Mouse (Mus musculus) retina, postnatal 1 day (tissue): ENCODE data around the gene Slc12a8.

ENCODE experiments used
- DNase-seq: peaks from one replicate; pipeline ENCODE4 v3.0.0-alpha.2; 2012

The Slc12a8 gene

GRCm38 (mm10) chr16:33584455-33585082, 67.4 kb downstream of the Slc12a8 start:
- DNase-seq: peak; percentile 75

- DNase-seq: no peak
Observed at GRCm38 (mm10) chr16:33585083-33585460, 67.9 kb downstream of the Slc12a8 start.

- DNase-seq: no peak
Observed at GRCm38 (mm10) chr16:33587283-33588127, 70.4 kb downstream of the Slc12a8 start.

DNA sequence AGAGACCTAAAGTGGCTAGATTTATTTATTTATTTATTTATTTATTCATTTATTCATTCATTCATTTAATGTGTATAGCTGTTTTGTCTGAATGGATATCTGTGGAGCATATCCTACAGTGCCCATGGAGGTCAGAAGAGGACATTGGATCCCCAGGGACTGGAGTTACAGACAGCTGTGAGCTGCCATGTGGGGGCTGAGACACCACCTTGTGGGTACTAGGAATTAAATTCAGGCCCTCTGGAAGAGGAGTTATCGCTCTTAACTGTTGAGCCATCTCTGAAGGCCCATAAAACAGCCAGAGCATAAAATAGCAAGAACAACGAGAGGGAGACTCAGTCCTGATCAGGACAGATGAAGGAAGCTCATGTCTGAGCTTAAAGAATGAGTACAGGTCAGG, 71.7 kb downstream of the Slc12a8 start:
- DNase-seq: no peak

GRCm38 (mm10) chr16:33590438-33590837, 73.3 kb downstream of the Slc12a8 start:
- no peak for DNase-seq

- no peak for DNase-seq
Observed at GRCm38 (mm10) chr16:33591390-33592067, 74.4 kb downstream of the Slc12a8 start.

DNA sequence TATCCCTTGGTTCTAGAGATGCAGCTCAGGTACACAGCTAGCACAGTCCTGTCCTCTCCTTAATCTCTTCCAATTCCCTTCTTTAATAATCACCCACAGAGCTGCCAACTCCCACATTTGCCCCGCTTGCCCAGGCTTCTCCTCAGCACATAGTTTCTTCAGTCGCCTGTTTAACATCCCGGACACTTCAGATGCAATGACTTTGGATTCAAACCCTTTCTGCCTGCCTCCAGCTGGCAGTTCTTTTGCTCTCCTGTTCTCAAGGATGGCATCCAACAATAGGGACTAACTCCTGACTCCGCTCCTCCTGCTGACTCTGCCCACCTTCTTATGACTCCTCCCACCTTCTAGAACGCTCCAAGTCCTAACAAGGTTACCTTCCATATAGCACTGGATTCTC, 75.2 kb downstream of the Slc12a8 start:
- no peak for DNase-seq

- DNase-seq: no peak
Observed at GRCm38 (mm10) chr16:33593467-33593866, 76.3 kb downstream of the Slc12a8 start.

- DNase-seq: peak; percentile 90
Observed at GRCm38 (mm10) chr16:33594037-33594771, 77.1 kb downstream of the Slc12a8 start.

DNA sequence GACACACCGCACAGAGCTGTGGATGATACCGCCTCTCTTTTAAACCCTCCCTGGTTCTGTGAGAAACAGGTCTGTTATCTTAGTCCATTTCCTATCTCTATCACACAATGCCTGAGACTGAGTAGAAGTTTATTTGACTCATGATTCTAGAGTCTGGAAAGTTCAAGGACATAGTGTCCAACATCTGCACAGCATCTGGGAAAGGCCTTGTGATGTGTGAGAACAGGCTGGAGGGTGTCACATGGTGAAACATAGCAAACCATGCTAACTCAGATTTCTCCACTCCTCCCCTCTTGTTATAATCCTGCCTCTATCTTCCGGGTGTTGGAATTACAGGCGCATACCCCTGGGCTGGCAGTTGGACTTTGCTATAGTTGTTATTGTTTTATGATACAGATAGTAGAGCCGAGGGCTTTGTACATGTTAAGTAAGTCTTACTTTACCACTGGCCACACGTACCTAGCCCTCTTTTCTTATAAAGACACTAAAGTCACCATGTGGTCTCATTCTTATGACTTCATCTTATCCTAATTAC, 78.2 kb downstream of the Slc12a8 start:
- no peak for DNase-seq

GRCm38 (mm10) chr16:33596213-33596612, 79.1 kb downstream of the Slc12a8 start:
- no peak for DNase-seq

DNA sequence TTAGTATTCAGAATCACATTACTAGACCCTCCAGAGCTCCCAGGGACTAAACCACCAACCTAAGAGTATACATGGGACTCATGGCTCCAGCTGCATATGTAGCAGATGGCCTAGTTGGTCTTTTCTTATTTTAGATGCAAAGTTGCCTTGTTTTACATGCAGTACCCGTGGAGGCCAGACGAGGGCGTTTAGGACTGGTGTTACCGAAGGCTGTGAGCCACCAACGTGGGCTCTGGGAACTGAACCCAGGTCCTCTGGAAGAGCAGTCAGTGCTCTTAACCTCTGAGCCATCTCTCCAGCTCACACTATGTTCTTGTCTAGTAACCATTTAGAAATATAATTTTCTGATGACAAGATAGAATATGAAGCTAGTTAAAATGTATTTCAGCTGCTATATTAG, 83.1 kb downstream of the Slc12a8 start:
- DNase-seq: peak; percentile 42

- no peak for DNase-seq
Observed at GRCm38 (mm10) chr16:33601299-33601698, 84.2 kb downstream of the Slc12a8 start.

DNA sequence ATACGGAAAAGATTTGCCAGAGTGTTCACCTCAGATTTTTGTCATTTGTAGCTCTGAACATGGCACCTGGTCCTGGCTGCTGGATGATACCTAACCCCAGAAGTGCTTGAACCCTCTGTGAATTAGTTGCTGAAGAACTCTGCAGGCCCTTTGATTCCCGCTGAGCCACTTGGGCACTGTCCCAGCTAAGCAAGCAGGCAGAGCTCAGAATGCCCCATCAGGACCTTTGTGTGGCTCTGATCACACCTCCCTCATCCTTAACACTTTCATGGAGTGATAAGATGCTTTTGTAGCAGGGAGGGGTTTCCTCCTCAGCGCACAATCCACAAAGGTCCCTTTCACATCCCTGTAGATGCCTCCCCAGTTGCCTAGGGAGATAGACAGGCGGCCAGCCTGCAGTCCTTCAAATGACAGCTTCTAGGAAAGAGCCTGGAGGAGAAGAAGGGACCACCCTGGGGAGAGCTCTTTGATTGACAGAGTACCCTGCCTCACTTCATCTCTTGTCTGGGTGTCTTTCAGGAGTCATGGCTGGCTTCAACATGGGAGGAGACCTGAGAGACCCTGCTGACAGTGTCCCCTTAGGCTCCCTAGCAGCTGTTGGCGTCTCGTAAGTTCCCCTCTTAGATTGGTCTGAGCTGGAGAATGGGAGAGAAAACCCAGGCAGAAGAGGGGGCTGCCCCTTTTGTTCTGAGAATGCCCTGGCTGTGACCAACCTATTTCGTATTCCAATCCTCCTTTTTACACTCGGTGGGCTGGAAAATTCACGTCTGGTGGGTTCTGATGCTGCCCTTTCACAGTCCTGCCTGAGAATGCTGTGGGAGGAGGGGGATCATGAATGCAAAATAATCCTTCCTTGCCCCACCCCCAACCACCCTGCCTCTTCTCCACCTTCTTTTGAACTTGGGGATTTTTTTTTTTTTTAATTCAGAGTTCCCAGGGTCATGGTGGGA, 88.8 kb downstream of the Slc12a8 start:
- DNase-seq: peak; percentile 76

GRCm38 (mm10) chr16:33606691-33607532, 89.8 kb downstream of the Slc12a8 start:
- DNase-seq: no peak

- no peak for DNase-seq
Observed at GRCm38 (mm10) chr16:33609554-33609953, 92.4 kb downstream of the Slc12a8 start.

- DNase-seq: no peak
Observed at GRCm38 (mm10) chr16:33610466-33610865, 93.3 kb downstream of the Slc12a8 start.

DNA sequence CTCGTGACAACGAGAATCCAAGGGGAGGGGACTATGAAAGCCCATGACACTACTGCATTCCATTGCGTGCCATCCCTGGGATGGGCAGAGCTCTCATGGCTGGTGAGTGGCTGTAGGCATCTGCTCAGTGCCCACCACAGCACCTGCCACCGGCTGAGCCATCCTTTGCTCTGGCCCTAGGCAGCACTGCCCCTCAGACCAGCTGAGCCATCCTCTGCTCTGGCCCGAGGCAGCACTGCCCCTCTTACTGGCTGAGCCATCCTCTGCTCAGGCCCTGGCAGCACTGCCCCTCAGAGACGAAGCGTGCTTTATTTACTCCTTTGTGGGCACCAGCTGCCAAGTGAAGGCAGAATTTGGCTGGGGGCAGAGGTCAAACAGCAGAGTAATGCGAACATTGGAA, 94.2 kb downstream of the Slc12a8 start:
- DNase-seq: no peak

DNA sequence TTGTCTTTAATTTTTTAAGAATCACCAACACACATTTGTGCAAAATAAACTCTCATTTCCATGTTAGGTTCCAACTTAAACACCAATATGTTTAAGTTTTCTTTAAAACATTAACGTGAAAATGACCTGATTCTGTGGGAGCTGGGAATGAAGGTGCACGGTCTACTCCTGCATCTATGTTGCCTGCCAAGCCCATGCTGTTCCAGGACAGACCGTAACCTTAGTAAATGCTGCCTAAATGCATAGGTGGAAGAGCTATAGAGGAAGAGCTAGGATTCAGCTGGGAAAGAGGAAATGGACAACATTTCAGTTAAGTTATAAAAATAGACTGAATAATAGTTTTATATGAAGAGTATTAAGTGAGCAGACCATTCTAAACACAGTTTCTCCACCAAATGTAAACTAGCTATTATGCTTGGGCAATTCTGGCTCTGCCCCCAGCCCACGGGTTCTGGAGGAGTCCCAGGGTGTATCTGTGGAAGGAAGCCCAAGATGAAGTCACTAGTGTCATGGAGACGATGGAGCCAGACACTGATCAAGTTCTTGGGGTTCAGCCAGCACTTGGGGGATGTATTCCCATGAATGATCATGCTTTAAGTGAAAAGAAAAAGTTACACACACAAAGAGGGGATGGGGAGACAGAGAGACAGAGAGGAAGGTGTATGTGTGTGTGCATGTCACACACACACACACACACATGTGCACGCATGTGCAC, 95.1 kb downstream of the Slc12a8 start:
- no peak for DNase-seq

- DNase-seq: no peak
Observed at GRCm38 (mm10) chr16:33615986-33616385, 98.9 kb downstream of the Slc12a8 start.
